Mouse (Mus musculus): Measurements from ENCODE around the gene Fam118b. TPM values are rescaled to one million over a fixed set of nuclear protein-coding genes. Genes with fewer than 3 reads are reported as not detected.
A peak's percentile ranks its signal among the peaks of the same experiment; 100 is the strongest.

Gene Fam118b
- polyA plus RNA-seq, 1 experiment from 2014 or later, result 11.8 TPM

GRCm38 (mm10) chr9:35197625-35198024 lies 70.0 kb downstream of the Fam118b start:
- H3K27ac ChIP-seq, result no peak overlapping the region
- peaks cover 38% of the 10 kb centered on the region for H3K79me2 ChIP-seq (ENCODE audit: inconsistent target)
- H3K36me3 ChIP-seq (ENCODE audit: inconsistent target), result peaks cover 5% of the 10 kb centered on the region; the same call in 1 of the 2 replicates
- no peak overlapping the region for H3K4me3 ChIP-seq (ENCODE audit: inconsistent target)
- 100% methylated on average over 2 of the region's 3 CpGs for WGBS (ENCODE audit: missing documents)

GRCm38 (mm10) chr9:35194048-35194447 lies 73.6 kb downstream of the Fam118b start:
- Histone ChIP-seq H3K79me2 (ENCODE audit: inconsistent target) (peaks cover 33% of the 10 kb centered on the region), H3K4me3 (ENCODE audit: inconsistent target) (no peak overlapping the region), H3K27ac (no peak overlapping the region), H3K36me3 (ENCODE audit: inconsistent target) (peaks cover 34% of the 10 kb centered on the region)
- 77% methylated on average over 3 of the region's 3 CpGs for WGBS (ENCODE audit: missing documents)

- peaks cover 44% of the 10 kb centered on the region for H3K36me3 ChIP-seq (ENCODE audit: inconsistent target)
- 92% methylated on average over 11 of the region's 11 CpGs for WGBS (ENCODE audit: missing documents)
- no peak overlapping the region for H3K4me3 ChIP-seq (ENCODE audit: inconsistent target)
- peaks cover 23% of the 10 kb centered on the region for H3K79me2 ChIP-seq (ENCODE audit: inconsistent target)
- no peak overlapping the region for H3K27ac ChIP-seq
Measured at GRCm38 (mm10) chr9:35192983-35193542, 74.5 kb downstream of the Fam118b start.

- no peaks in the 10 kb centered on the region for H3K79me2 ChIP-seq (ENCODE audit: inconsistent target)
- no peak overlapping the region for H3K4me3 ChIP-seq (ENCODE audit: inconsistent target)
- H3K36me3 ChIP-seq (ENCODE audit: inconsistent target), result peaks cover 64% of the 10 kb centered on the region
- H3K27ac ChIP-seq, result no peak overlapping the region
- WGBS (ENCODE audit: missing documents), result 95% methylated on average over 22 of the region's 22 CpGs
Measured at GRCm38 (mm10) chr9:35188700-35189099, 78.9 kb downstream of the Fam118b start.

GRCm38 (mm10) chr9:35187351-35187903 lies 80.2 kb downstream of the Fam118b start:
- peaks cover 59% of the 10 kb centered on the region for H3K36me3 ChIP-seq (ENCODE audit: inconsistent target)
- no peak overlapping the region for H3K27ac ChIP-seq
- 81% methylated on average over 8 of the region's 10 CpGs for WGBS (ENCODE audit: missing documents)
- no peaks in the 10 kb centered on the region for H3K79me2 ChIP-seq (ENCODE audit: inconsistent target)
- no peak overlapping the region for H3K4me3 ChIP-seq (ENCODE audit: inconsistent target)

- 91% methylated on average over 3 of the region's 4 CpGs for WGBS (ENCODE audit: missing documents)
- no peaks in the 10 kb centered on the region for H3K79me2 ChIP-seq (ENCODE audit: inconsistent target)
- H3K4me3 ChIP-seq (ENCODE audit: inconsistent target), result no peak overlapping the region
- H3K27ac ChIP-seq, result no peak overlapping the region
- H3K36me3 ChIP-seq (ENCODE audit: inconsistent target), result peaks cover 54% of the 10 kb centered on the region
Measured at GRCm38 (mm10) chr9:35186430-35186829, 81.2 kb downstream of the Fam118b start.

- peaks cover 24% of the 10 kb centered on the region for H3K36me3 ChIP-seq (ENCODE audit: inconsistent target)
- H3K79me2 ChIP-seq (ENCODE audit: inconsistent target), result no peaks in the 10 kb centered on the region
- WGBS (ENCODE audit: missing documents), result 13% methylated on average over 5 of the region's 5 CpGs
- H3K27ac ChIP-seq, result peak overlapping the region; percentile 43
- H3K4me3 ChIP-seq (ENCODE audit: inconsistent target), result no peak overlapping the region
Measured at GRCm38 (mm10) chr9:35183359-35183758, 84.2 kb downstream of the Fam118b start.

- H3K27ac ChIP-seq, result peak overlapping the region; percentile 43
- H3K36me3 ChIP-seq (ENCODE audit: inconsistent target), result peaks cover 18% of the 10 kb centered on the region
- no peak overlapping the region for H3K4me3 ChIP-seq (ENCODE audit: inconsistent target)
- H3K79me2 ChIP-seq (ENCODE audit: inconsistent target), result no peaks in the 10 kb centered on the region
- 44% methylated on average over 2 of the region's 2 CpGs for WGBS (ENCODE audit: missing documents)
Measured at GRCm38 (mm10) chr9:35182832-35183231, 84.8 kb downstream of the Fam118b start.

- Histone ChIP-seq H3K79me2 (ENCODE audit: inconsistent target) (peaks cover 9% of the 10 kb centered on the region; the same call in 1 of the 2 replicates), H3K4me3 (ENCODE audit: inconsistent target) (peak overlapping the region; percentile 82), H3K36me3 (ENCODE audit: inconsistent target) (no peaks in the 10 kb centered on the region), H3K27ac (peak overlapping the region; percentile 88)
- WGBS (ENCODE audit: missing documents), result 38% methylated on average over 14 of the region's 14 CpGs
Measured at GRCm38 (mm10) chr9:35176124-35176659, 91.4 kb downstream of the Fam118b start.

GRCm38 (mm10) chr9:35175251-35176123 lies 92.1 kb downstream of the Fam118b start, which contains the start of gene Dcps:
Dcps (minus strand) TSS chr9:35176061.
- Histone ChIP-seq H3K36me3 (ENCODE audit: inconsistent target) (peaks cover 3% of the 10 kb centered on the region; the same call in 1 of the 2 replicates), H3K27ac (peak within 1 kb of the TSS; percentile 88), H3K79me2 (ENCODE audit: inconsistent target) (peaks cover 9% of the 10 kb centered on the region; the same call in 1 of the 2 replicates), H3K4me3 (ENCODE audit: inconsistent target) (peak within 1 kb of the TSS; percentile 82)
- WGBS (ENCODE audit: missing documents), result under 1% methylated on average over 38 of the region's 38 CpGs

GRCm38 (mm10) chr9:35173331-35173730 lies 94.3 kb downstream of the Fam118b start:
- H3K27ac ChIP-seq, result no peak overlapping the region
- peaks cover 9% of the 10 kb centered on the region; the same call in 1 of the 2 replicates for H3K36me3 ChIP-seq (ENCODE audit: inconsistent target)
- 78% methylated on average over 1 of the region's 1 CpGs for WGBS (ENCODE audit: missing documents)
- no peak overlapping the region for H3K4me3 ChIP-seq (ENCODE audit: inconsistent target)
- peaks cover 9% of the 10 kb centered on the region; the same call in 1 of the 2 replicates for H3K79me2 ChIP-seq (ENCODE audit: inconsistent target)

- Histone ChIP-seq H3K4me3 (ENCODE audit: inconsistent target) (no peak overlapping the region), H3K79me2 (ENCODE audit: inconsistent target) (peaks cover 9% of the 10 kb centered on the region; the same call in 1 of the 2 replicates), H3K36me3 (ENCODE audit: inconsistent target) (peaks cover 9% of the 10 kb centered on the region; the same call in 1 of the 2 replicates), H3K27ac (no peak overlapping the region)
- WGBS (ENCODE audit: missing documents), result 78% methylated on average over 6 of the region's 7 CpGs
Measured at GRCm38 (mm10) chr9:35170071-35170470, 97.5 kb downstream of the Fam118b start.
